Mouse (Mus musculus) liver, postnatal 0 days (tissue): Measurements from ENCODE around the gene Nfkbie.

ENCODE experiments used
- CTCF ChIP-seq: sonication (generic); IDR thresholded peaks from 2 replicates; pipeline ENCODE4 v1.5.1; 2016; ENCODE audit warnings: antibody characterized with exemption, low read depth
- EP300 ChIP-seq: IDR thresholded peaks from 2 replicates; pipeline ENCODE4 v1.6.1; 2016; ENCODE audit warnings: antibody characterized with exemption, low read depth, mild to moderate bottlenecking

DNA sequence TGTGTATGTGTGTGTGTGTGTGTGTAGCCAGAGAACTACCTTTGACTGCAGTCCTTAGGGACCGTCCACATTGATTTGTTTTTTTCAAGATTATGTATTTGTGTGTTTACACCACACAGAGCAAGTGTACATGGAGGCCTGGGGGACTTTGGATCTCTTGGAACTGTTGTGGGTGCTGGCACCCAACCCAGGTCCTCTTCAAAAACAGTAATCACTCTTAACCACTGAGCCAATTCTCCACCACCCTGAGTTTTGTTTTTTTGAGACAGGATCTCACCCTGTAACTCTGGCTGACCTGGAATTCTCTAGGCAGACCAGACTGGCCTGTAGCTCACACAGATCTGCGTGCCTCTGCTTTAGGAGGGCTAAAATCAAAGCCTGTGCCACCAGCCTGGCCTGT is 42.9 kb downstream of the Nfkbie start:
- TF ChIP-seq CTCF (no peak), EP300 (no peak)
